Mouse (Mus musculus) heart, postnatal 0 days (tissue): ENCODE data around the gene Cbx5.

Experiments
- CTCF ChIP-seq: IDR thresholded peaks from 2 replicates; pipeline ENCODE4 v1.5.1; 2016; ENCODE audit warnings: antibody characterized with exemption, control low read depth, low read depth
- EP300 ChIP-seq: IDR thresholded peaks from 2 replicates; pipeline ENCODE4 v1.6.1; 2016; ENCODE audit warnings: antibody characterized with exemption, low read depth

GRCm38 (mm10) chr15:103173251-103173650 lies 66.4 kb downstream of the Cbx5 start:
- TF ChIP-seq CTCF = no peak
- no peak for TF ChIP-seq EP300
